Mouse (Mus musculus): ENCODE measurements at regions not wholly inside any gene's neighbourhood (a gene's known extent, or its start where the extent isn't known, plus 50 kb on each side); places are given as distances from the start of the nearest gene placed in this dataset.

- in situ Hi-C loops (cut with MboI; ENCODE audit: unreplicated experiment in 2 of 2), result no loop called here
These were observed 63.1 kb upstream of the Usp24 start for GRCm38 (mm10) chr4:106252946-106253345.

GRCm38 (mm10) chr4:106254761-106255475, 61.1 kb upstream of the Usp24 start:
- in situ Hi-C loops (cut with MboI; ENCODE audit: unreplicated experiment in 2 of 2), result no loop called here

DNA sequence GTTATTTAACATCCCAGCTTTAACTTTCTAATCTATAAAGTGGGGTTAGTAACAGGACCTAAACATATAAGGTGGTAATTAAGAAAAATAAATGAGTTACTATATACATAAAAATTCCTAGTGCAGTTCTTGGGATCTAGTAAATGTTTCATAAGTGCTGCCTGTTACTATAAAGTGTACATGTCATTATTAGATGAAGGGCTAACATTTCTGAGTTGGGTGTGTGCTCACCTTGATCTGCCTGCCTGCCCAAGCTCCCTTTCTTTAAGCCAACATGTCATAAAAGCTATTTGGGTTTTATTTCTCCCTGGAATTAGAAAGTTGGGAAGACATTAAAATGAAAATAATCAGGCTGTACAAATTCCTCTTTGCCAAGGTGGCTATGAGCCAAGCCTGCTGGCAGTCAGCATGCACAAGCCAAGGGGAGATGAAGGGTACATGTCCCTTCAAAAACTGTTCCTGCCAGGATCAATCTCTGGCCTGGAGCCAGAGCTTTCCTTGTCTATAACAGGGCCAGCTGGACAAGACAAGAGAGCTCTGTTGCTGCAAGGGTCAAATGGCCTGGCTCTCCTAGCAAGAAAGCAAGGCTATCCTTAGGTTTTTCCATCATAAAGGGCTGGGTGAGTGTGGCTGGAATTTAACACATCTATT, 59.9 kb upstream of the Usp24 start:
- in situ Hi-C loops (cut with MboI; ENCODE audit: unreplicated experiment in 2 of 2), result no loop called here

DNA sequence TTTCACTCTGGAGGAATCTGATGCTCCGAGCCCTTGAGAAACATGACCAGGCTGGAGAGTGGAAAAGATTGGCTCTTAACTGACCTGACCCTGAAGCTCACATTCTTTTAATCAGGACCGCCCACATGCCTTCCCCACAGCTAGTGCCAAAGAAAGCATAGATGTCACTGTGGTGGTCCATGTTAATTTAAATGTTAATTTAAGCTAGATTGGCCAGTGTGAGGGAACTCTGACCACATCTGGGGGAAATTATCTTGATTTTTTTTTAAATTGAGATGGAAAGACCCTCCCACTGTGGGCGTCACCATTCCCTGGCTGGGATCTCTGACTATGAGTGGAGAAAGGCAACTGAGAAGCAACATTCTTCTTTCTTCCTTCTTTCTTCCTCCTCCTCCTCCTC, 54.6 kb upstream of the Usp24 start:
- in situ Hi-C loops (cut with MboI; ENCODE audit: unreplicated experiment in 2 of 2), result no loop called here

- in situ Hi-C loops (cut with MboI; ENCODE audit: unreplicated experiment in 2 of 2), result no loop called here
These were observed 54.0 kb upstream of the Usp24 start for GRCm38 (mm10) chr4:106261901-106262560.

- in situ Hi-C loops (cut with MboI; ENCODE audit: unreplicated experiment in 2 of 2), result no loop called here
These were observed 53.0 kb upstream of the Usp24 start for GRCm38 (mm10) chr4:106262751-106263725.
